ENCODE assay signal across 23 mouse cellular contexts in genomic region chr9:103014686-103015085, GRCm38 (mm10).
"Had no signal": no experiment of that assay in that cellular context is flagged by ENCODE, and none has a peak within 500 bp of the region (broad histone marks: within the 10 kb centered on the region; RNA-seq: fewer than 3 reads in every experiment).

No protein-coding gene starts in this region.

- H3K27ac ChIP-seq: gastrocnemius, adult 2 months; heart, embryonic 10.5 days; hindbrain, embryonic 13.5 days; hindbrain, embryonic 15.5 days; hindbrain, postnatal 0 days; kidney, embryonic 15.5 days; kidney, postnatal 0 days; limb, embryonic 13.5 days; limb, embryonic 15.5 days had no signal

- H3K4me3 ChIP-seq: gastrocnemius, adult 2 months; heart, embryonic 10.5 days; heart, embryonic 12.5 days; hindbrain, embryonic 13.5 days; hindbrain, embryonic 15.5 days; kidney, embryonic 15.5 days; limb, embryonic 13.5 days; limb, embryonic 15.5 days had no signal

- H3K36me3 ChIP-seq: heart, embryonic 10.5 days; heart, embryonic 12.5 days; hindbrain, embryonic 13.5 days; hindbrain, embryonic 15.5 days; kidney, embryonic 15.5 days; limb, embryonic 13.5 days; limb, embryonic 15.5 days had no signal

- H3K27me3 ChIP-seq: hindbrain, embryonic 15.5 days had no signal

- DNase-seq: gastrocnemius, adult 2 months; gastrocnemius, postnatal 10 days; gastrocnemius, postnatal 25 days; heart, adult 18-20 months; heart, postnatal 10 days; heart, postnatal 4 days; kidney, adult 11 months; kidney, adult 2 months; kidney, adult 9 months; kidney, postnatal 14 days; kidney, postnatal 36 days; layer of hippocampus, adult 9-11 months; layer of hippocampus, postnatal 36 days; left cerebral cortex, postnatal 4 days had no signal

- H3K9me3 ChIP-seq: heart, embryonic 10.5 days; heart, embryonic 12.5 days; hindbrain, embryonic 13.5 days; hindbrain, embryonic 15.5 days; kidney, embryonic 15.5 days; limb, embryonic 13.5 days; limb, embryonic 15.5 days had no signal

- H3K4me1 ChIP-seq: heart, embryonic 10.5 days; hindbrain, embryonic 13.5 days; hindbrain, embryonic 15.5 days; kidney, embryonic 15.5 days; limb, embryonic 13.5 days; limb, embryonic 15.5 days had no signal
